Comparison of ENCODE assay signal across 23 mouse cellular contexts in genomic region chr8:64347490-64347889, GRCm38 (mm10).
"Had no signal": no experiment of that assay in that cellular context is flagged by ENCODE, and none has a peak within 500 bp of the region (broad histone marks: within the 10 kb centered on the region; RNA-seq: fewer than 3 reads in every experiment).

No protein-coding gene starts in this region.

- H3K27me3 ChIP-seq: kidney, embryonic 15.5 days; limb, embryonic 13.5 days; liver, embryonic 12.5 days; liver, embryonic 15.5 days; lung, embryonic 15.5 days; megakaryocyte, embryonic 14.5 days; midbrain, embryonic 13.5 days; neural tube, embryonic 13.5 days had no signal

- H3K4me3 ChIP-seq: kidney, embryonic 15.5 days; left cerebral cortex, adult 2 months; limb, embryonic 10.5 days; limb, embryonic 13.5 days; liver, embryonic 12.5 days; liver, embryonic 15.5 days; lung, embryonic 15.5 days; megakaryocyte, embryonic 14.5 days; midbrain, embryonic 10.5 days; midbrain, embryonic 13.5 days; myocyte; neural tube, embryonic 13.5 days had no signal

- H3K36me3 ChIP-seq: kidney, embryonic 15.5 days; limb, embryonic 10.5 days; limb, embryonic 13.5 days; liver, embryonic 12.5 days; liver, embryonic 15.5 days; lung, embryonic 15.5 days; midbrain, embryonic 10.5 days; midbrain, embryonic 13.5 days; neural tube, embryonic 13.5 days had no signal

- H3K9me3 ChIP-seq: kidney, embryonic 15.5 days; limb, embryonic 10.5 days; limb, embryonic 13.5 days; liver, embryonic 12.5 days; liver, embryonic 15.5 days; lung, embryonic 15.5 days; megakaryocyte, embryonic 14.5 days; midbrain, embryonic 10.5 days; midbrain, embryonic 13.5 days; neural tube, embryonic 13.5 days had no signal

- H3K4me1 ChIP-seq: kidney, embryonic 15.5 days; limb, embryonic 10.5 days; liver, embryonic 12.5 days; liver, embryonic 15.5 days; lung, embryonic 15.5 days; midbrain, embryonic 10.5 days; midbrain, embryonic 13.5 days; neural tube, embryonic 13.5 days had no signal

- H3K4me2 ChIP-seq: kidney, embryonic 15.5 days; limb, embryonic 13.5 days; liver, embryonic 12.5 days; liver, embryonic 15.5 days; lung, embryonic 15.5 days; midbrain, embryonic 13.5 days; neural tube, embryonic 13.5 days had no signal

- DNase-seq: kidney, adult 2 months; kidney, postnatal 10 days; kidney, postnatal 36 days; layer of hippocampus, postnatal 36 days; liver; lung, adult 18-20 months; lung, postnatal 10 days; lung, postnatal 36 days; retina, postnatal 1 day; thymus, adult 18-20 months; thymus, postnatal 36 days had no signal

- H3K9ac ChIP-seq: kidney, embryonic 15.5 days; limb, embryonic 13.5 days; liver, embryonic 12.5 days; liver, embryonic 15.5 days; lung, embryonic 15.5 days; midbrain, embryonic 13.5 days; neural tube, embryonic 13.5 days had no signal

- ATAC-seq: liver, embryonic 12.5 days had no signal

- H3K27ac ChIP-seq: kidney, embryonic 15.5 days; left cerebral cortex, adult 2 months; limb, embryonic 10.5 days; limb, embryonic 13.5 days; liver, embryonic 12.5 days; liver, embryonic 15.5 days; lung, embryonic 15.5 days; midbrain, embryonic 10.5 days; midbrain, embryonic 13.5 days; neural tube, embryonic 13.5 days had no signal
